Mouse (Mus musculus) embryo, embryonic 11.5 days (tissue): ENCODE results near the gene Olfr1084.
"Not testable (repeated sequence)": the region's sequence is repeated elsewhere in the genome, so short reads cannot be mapped to it uniquely, and the experiment has no call there.

Experiments
- DNase-seq: peaks from one replicate; pipeline ENCODE4 v3.0.0-alpha.2; 2012; ENCODE audit warnings: low read depth, low spot score

Gene Olfr1084

DNA sequence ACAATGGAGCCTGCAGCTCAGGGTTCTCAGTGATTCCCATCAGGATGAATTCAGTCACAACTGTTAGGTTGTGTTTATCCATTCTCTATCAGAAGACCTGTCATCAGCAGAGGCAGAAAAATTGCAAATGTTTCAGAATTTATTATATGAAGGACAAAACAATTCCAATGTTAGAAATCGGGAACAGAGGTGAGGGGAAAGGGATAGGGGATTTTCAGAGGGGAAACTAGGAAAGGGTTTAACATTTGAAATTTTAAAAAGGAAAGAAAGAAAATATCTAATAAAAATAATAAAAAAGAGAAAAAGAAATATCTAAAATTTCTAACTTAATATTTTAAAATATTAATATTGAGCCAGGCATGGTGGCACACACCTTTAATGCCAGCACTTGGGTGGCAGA is at the start of gene Olfr1084:
Gene Olfr1084, minus strand, starts transcription at position 101 of the 400 bp plus-strand sequence.
- not testable (repeated sequence) for DNase-seq

DNA sequence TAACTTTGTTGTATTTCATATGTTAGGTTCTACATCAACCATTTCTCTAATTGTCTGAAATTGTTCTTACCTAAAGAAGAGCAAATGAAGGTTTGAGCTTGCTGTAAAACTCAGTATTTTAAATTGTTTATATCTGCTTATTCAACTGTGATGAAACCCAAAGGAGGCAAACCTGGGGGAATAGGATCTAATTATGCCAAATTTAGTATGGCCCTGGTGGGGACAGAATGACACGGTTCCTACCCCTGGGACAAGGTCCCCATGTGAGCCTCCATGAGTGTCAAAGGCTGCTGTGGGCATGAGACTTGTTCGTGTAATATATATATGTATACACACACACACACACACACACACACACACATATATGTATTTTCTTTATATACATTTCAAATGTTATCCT is 40.5 kb upstream of the Olfr1084 start, which contains the start of gene Olfr1086:
Gene Olfr1086, minus strand, starts transcription at position 101 of the 400 bp plus-strand sequence.
- no peak for DNase-seq

DNA sequence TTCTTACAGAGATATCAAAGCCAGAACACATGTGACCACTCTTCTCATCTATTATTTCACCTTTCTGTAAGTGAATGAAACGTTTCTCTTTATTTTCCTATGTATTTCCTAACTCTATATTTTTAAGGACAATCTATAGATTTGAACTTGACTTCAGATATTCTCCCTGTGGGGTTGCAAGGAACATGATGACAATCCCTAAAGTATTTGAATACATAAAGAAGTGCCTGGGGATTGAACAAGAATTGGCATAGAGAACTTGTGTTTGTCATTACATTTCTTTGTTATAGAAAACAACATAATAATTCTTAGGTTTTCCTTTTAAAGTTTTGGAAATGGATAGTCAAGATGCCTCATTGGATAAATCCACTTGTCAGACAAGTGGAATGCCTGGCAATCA is 22.4 kb upstream of the Olfr1084 start, which contains the start of gene Olfr1085:
Gene Olfr1085, minus strand, starts transcription at position 101 of the 400 bp plus-strand sequence.
- no peak for DNase-seq

DNA sequence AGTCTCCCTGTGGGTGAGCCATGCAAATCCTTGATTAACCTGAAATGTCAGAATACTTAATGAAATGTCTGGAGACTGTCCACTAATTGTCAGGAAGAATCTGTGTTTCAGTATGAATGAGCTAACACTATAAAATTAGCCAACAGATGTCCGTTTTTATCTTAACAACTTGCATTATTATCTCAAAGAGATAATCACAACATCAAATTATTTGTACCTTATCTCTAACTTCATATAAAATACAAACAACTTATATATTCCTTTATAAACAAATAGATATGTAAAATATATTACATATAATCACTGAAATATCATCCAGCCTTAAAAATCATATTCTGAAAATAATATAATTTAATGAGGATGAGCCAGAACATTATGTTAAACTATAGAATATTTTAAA is 40.7 kb downstream of the Olfr1084 start, which contains the start of gene Olfr1082:
Gene Olfr1082, minus strand, starts transcription at position 101 of the 400 bp plus-strand sequence.
- not testable (repeated sequence) for DNase-seq
